Mouse (Mus musculus): Measurements from ENCODE around the gene Il12rb1. TPM values are rescaled to one million over a fixed set of nuclear protein-coding genes. Genes with fewer than 3 reads are reported as not detected.

Gene Il12rb1
- polyA plus RNA-seq, 1 experiment from 2014 or later: 0.13 TPM

GRCm38 (mm10) chr8:70849333-70849990 is 41.2 kb downstream of the Il12rb1 start:
- Histone ChIP-seq H3K36me3 (no peaks in the 10 kb centered on the region), H3K4me2 (no peak overlapping the region), H3K27ac (no peak overlapping the region), H3K27me3 (no peaks in the 10 kb centered on the region; the same call in 1 of the 2 replicates), H3K4me1 (peaks cover 20% of the 10 kb centered on the region), H3K9ac (no peak overlapping the region), H3K9me3 (no peaks in the 10 kb centered on the region), H3K4me3 (no peak overlapping the region)
- 69% methylated on average over 3 of the region's 3 CpGs for WGBS
- no peak for ATAC-seq (ENCODE audit: insufficient number of reproducible peaks, low FRiP score, low TSS enrichment, low read depth)

DNA sequence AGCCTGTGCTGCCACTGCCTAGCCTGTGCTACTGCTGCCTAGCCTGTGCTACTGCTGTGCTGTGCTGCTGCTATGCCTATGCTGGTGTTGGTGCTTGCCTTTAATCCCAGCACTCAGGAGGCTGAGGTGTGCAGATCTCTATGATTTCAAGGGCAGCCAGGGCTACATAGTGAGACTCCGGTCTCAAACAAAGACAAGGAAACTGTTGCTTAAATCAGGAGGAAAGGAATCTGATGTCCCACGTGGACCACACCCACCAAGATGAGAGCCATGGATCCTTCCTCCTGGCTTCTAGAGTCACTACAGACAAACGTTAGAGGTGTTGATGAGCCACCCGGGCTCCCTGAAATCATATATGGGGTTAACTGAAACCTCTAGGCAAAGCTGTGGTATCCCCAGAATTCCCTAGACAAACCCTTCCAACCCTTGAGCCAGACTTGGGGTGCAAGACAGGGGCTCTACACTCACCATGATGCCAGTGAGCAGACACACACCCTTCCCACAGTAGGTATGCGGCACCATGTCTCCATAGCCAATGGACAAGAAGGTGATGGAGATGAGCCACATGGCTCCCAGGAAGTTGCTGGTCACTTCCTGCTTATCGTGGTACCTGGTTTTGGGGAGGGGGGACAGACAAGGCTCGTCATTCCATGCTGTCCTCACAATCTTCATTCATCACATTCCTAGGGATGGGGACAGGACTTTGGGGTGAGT is 42.0 kb downstream of the Il12rb1 start:
- Histone ChIP-seq H3K4me1 (peaks cover 13% of the 10 kb centered on the region), H3K27ac (no peak overlapping the region), H3K9me3 (no peaks in the 10 kb centered on the region), H3K36me3 (no peaks in the 10 kb centered on the region), H3K9ac (no peak overlapping the region), H3K4me2 (no peak overlapping the region), H3K27me3 (no peaks in the 10 kb centered on the region; the same call in 1 of the 2 replicates), H3K4me3 (no peak overlapping the region)
- 72% methylated on average over 7 of the region's 7 CpGs for WGBS
- no peak for ATAC-seq (ENCODE audit: insufficient number of reproducible peaks, low FRiP score, low TSS enrichment, low read depth)

GRCm38 (mm10) chr8:70850947-70851346 is 42.7 kb downstream of the Il12rb1 start:
- H3K4me3 ChIP-seq: no peak overlapping the region
- H3K27ac ChIP-seq: no peak overlapping the region
- WGBS: 86% methylated on average over 4 of the region's 4 CpGs
- no peaks in the 10 kb centered on the region; the same call in 1 of the 2 replicates for H3K27me3 ChIP-seq
- no peaks in the 10 kb centered on the region for H3K9me3 ChIP-seq
- no peak overlapping the region for H3K9ac ChIP-seq
- H3K4me1 ChIP-seq: peaks cover 13% of the 10 kb centered on the region
- no peak overlapping the region for H3K4me2 ChIP-seq
- H3K36me3 ChIP-seq: no peaks in the 10 kb centered on the region
- no peak for ATAC-seq (ENCODE audit: insufficient number of reproducible peaks, low FRiP score, low TSS enrichment, low read depth)

GRCm38 (mm10) chr8:70851837-70852236 is 43.6 kb downstream of the Il12rb1 start:
- H3K4me3 ChIP-seq: no peak overlapping the region
- peaks cover 19% of the 10 kb centered on the region for H3K4me1 ChIP-seq
- no peaks in the 10 kb centered on the region for H3K9me3 ChIP-seq
- H3K4me2 ChIP-seq: no peak overlapping the region
- no peaks in the 10 kb centered on the region; the same call in 1 of the 2 replicates for H3K27me3 ChIP-seq
- no peak for ATAC-seq (ENCODE audit: insufficient number of reproducible peaks, low FRiP score, low TSS enrichment, low read depth)
- no peaks in the 10 kb centered on the region for H3K36me3 ChIP-seq
- H3K9ac ChIP-seq: no peak overlapping the region
- no peak overlapping the region for H3K27ac ChIP-seq
- 28% methylated on average over 6 of the region's 6 CpGs for WGBS

DNA sequence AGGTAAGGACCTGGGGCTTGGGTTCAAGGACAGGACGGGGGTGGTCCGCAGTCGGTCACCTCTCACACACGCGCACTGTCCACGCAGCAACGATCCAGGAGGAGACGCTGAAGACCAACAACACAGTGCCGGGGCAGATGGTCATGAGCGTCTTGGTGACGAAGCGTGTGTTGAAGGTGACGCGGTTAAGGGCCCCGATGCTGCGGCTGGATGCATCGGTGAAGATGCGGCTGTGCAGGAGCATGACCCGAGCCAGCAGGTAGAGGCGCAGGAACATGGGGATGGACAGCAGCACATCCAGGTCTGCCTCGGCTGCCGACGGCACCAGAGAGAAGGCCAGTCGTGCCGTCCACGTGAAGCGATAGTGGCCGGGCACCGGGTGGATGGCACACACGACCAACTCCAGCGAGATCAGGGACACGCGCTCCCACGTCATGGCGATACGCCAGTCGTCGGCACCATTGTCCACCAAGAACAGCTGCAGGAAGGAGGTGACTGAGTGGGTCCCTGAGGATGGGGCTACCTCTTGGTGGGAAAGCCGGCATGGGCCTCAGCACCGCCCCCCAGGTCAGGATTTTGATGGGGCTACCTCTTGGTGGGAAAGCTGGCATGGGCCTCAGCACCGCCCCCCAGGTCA is 44.5 kb downstream of the Il12rb1 start:
- Histone ChIP-seq H3K36me3 (no peaks in the 10 kb centered on the region), H3K9me3 (no peaks in the 10 kb centered on the region), H3K4me1 (peaks cover 27% of the 10 kb centered on the region), H3K27ac (no peak overlapping the region), H3K4me2 (no peak overlapping the region), H3K9ac (no peak overlapping the region), H3K27me3 (no peaks in the 10 kb centered on the region), H3K4me3 (no peak overlapping the region)
- WGBS: 90% methylated on average over 41 of the region's 41 CpGs
- no peak for ATAC-seq (ENCODE audit: insufficient number of reproducible peaks, low FRiP score, low TSS enrichment, low read depth)

- Histone ChIP-seq H3K4me2 (no peak overlapping the region), H3K9ac (no peak overlapping the region), H3K27me3 (no peaks in the 10 kb centered on the region), H3K9me3 (no peaks in the 10 kb centered on the region), H3K4me1 (peaks cover 37% of the 10 kb centered on the region), H3K27ac (no peak overlapping the region), H3K4me3 (no peak overlapping the region), H3K36me3 (no peaks in the 10 kb centered on the region)
- WGBS: 66% methylated on average over 2 of the region's 2 CpGs
- no peak for ATAC-seq (ENCODE audit: insufficient number of reproducible peaks, low FRiP score, low TSS enrichment, low read depth)
Observed at GRCm38 (mm10) chr8:70853863-70854262, 45.6 kb downstream of the Il12rb1 start.

DNA sequence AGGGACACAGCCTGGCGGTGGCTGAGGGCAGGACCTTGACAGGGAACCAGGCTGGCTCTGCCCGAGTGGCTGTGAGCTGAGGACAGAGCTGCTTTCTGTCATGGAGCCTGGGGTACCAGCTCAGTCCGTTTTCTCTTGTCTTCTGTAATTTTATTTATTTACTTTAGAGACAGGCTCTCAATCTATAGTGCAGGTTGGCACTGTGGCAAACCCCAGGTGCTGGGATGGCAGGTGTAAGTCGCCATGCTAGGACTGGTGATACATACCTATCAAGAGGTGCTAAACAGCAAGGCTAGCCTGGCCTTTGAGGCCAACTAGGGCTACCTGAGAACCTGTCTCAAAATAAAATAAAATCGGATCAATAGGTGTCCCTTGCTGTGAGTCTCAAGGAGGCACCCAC is 47.8 kb downstream of the Il12rb1 start:
- H3K4me2 ChIP-seq: 0 out of 2 replicates have a peak overlapping the region, but pooled peaks have one; percentile 75
- H3K36me3 ChIP-seq: no peaks in the 10 kb centered on the region
- H3K9me3 ChIP-seq: no peaks in the 10 kb centered on the region
- H3K4me3 ChIP-seq: 0 out of 2 replicates have a peak overlapping the region, but pooled peaks have one; percentile 49
- WGBS: 65% methylated on average over 5 of the region's 5 CpGs
- no peaks in the 10 kb centered on the region for H3K27me3 ChIP-seq
- no peak overlapping the region for H3K9ac ChIP-seq
- peaks cover 38% of the 10 kb centered on the region for H3K4me1 ChIP-seq
- H3K27ac ChIP-seq: no peak overlapping the region
- ATAC-seq (ENCODE audit: insufficient number of reproducible peaks, low FRiP score, low TSS enrichment, low read depth): no peak

DNA sequence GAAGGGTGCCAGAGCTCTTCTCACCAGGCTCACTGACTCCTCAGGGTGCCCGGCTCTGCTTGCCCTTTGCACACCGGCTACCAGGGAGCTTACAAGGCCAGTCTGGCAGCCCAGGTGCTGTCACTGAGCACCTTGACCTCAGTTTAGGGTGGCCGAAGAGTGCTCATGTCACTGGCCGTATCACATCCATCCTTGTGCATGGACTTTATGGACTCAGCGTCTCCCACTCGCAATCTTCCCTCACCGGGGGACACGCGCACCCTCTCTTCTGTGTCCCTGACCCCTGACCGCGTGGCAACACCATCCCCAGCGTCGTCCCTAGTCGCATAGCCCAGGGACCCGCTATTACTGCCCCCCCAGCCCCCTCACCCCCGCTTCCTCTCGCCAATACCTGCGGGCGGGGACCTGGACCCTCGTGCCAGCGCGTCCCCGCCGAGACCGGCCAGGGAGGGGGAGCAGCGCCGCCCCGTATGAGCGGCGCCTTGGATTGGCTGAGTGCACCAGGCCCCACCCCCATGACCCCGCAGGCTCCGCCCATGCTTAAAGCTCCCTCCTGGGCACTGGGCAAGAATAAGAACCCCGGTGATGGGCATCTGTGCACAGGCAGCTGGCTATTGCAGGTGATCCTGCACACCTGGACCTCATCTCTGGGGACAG is 48.4 kb downstream of the Il12rb1 start:
- peaks cover 5% of the 10 kb centered on the region for H3K27me3 ChIP-seq
- H3K9me3 ChIP-seq: no peaks in the 10 kb centered on the region
- peak overlapping the region; percentile 49 for H3K4me3 ChIP-seq
- no peaks in the 10 kb centered on the region for H3K36me3 ChIP-seq
- H3K9ac ChIP-seq: peak overlapping the region; percentile 55
- peaks cover 36% of the 10 kb centered on the region for H3K4me1 ChIP-seq
- no peak overlapping the region for H3K27ac ChIP-seq
- peak overlapping the region; percentile 75 for H3K4me2 ChIP-seq
- no peak for ATAC-seq (ENCODE audit: insufficient number of reproducible peaks, low FRiP score, low TSS enrichment, low read depth)
- WGBS: 6% methylated on average over 31 of the region's 33 CpGs

DNA sequence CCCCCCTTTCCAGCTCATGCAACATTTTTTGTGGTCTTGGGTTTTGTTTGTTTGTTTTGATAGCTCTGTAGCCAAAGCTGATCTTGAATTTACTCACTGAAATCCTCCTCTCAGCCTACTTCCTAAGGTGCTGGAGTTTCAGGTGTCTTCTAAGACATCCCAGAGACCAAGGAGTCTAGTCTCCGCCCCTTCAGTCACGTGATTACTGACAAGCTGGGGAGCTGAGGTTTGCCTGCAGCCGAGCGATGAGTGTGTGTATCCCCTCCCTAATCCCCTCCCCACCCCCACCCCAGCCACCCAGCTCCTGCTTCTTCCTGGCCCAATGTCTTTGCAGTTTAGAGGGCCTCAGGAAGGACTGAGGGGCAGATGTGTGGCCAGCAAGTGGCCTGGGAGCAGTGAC is 49.3 kb downstream of the Il12rb1 start:
- Histone ChIP-seq H3K4me3 (0 out of 2 replicates have a peak overlapping the region, but pooled peaks have one; percentile 49), H3K4me1 (peaks cover 28% of the 10 kb centered on the region), H3K9me3 (no peaks in the 10 kb centered on the region), H3K9ac (no peak overlapping the region), H3K4me2 (peak overlapping the region; percentile 75; the same call in 1 of the 2 replicates), H3K27ac (no peak overlapping the region; the same call in 1 of the 2 replicates), H3K27me3 (peaks cover 13% of the 10 kb centered on the region), H3K36me3 (no peaks in the 10 kb centered on the region)
- 8% methylated on average over 4 of the region's 4 CpGs for WGBS
- no peak for ATAC-seq (ENCODE audit: insufficient number of reproducible peaks, low FRiP score, low TSS enrichment, low read depth)

- Histone ChIP-seq H3K9me3 (no peaks in the 10 kb centered on the region), H3K27ac (no peak within 1 kb of the TSS), H3K27me3 (peaks cover 33% of the 10 kb centered on the region), H3K4me2 (peak within 1 kb of the TSS; percentile 80), H3K36me3 (0 out of 2 replicates have a peak, but pooled peaks cover 5% of the 10 kb centered on the region), H3K4me3 (peak within 1 kb of the TSS; percentile 60), H3K4me1 (peaks cover 45% of the 10 kb centered on the region), H3K9ac (peak within 1 kb of the TSS; percentile 23; the same call in 1 of the 2 replicates)
- ATAC-seq (ENCODE audit: insufficient number of reproducible peaks, low FRiP score, low TSS enrichment, low read depth): no peak
- under 1% methylated on average over 55 of the region's 55 CpGs for WGBS
Observed at GRCm38 (mm10) chr8:70862824-70863641, 54.8 kb downstream of the Il12rb1 start, which contains the start of gene Kcnn1. Gene Kcnn1 (minus strand): TSS chr8:70863258.
